Mouse (Mus musculus): ENCODE results near the gene Nkain1. TPM values are rescaled to one million over a fixed set of nuclear protein-coding genes. Genes with fewer than 3 reads are reported as not detected.

The Nkain1 gene
- polyA plus RNA-seq, 1 experiment, result 34.2 TPM

- DNase-seq (ENCODE audit: extremely low spot score in 1 of 2, low spot score in 1 of 2), result no peak
Measured at GRCm38 (mm10) chr4:130552312-130553120, 21.5 kb downstream of the Nkain1 start.

- DNase-seq (ENCODE audit: extremely low spot score in 1 of 2, low spot score in 1 of 2), result no peak
Measured at GRCm38 (mm10) chr4:130550511-130550910, 23.5 kb downstream of the Nkain1 start.

- no peak for DNase-seq (ENCODE audit: extremely low spot score in 1 of 2, low spot score in 1 of 2)
Measured at GRCm38 (mm10) chr4:130549189-130549588, 24.8 kb downstream of the Nkain1 start.

- DNase-seq (ENCODE audit: extremely low spot score in 1 of 2, low spot score in 1 of 2), result no peak
Measured at GRCm38 (mm10) chr4:130546798-130547562, 27.0 kb downstream of the Nkain1 start.

GRCm38 (mm10) chr4:130544392-130544791, 29.6 kb downstream of the Nkain1 start:
- DNase-seq (ENCODE audit: extremely low spot score in 1 of 2, low spot score in 1 of 2), result no peak

GRCm38 (mm10) chr4:130543121-130543520, 30.9 kb downstream of the Nkain1 start:
- DNase-seq (ENCODE audit: extremely low spot score in 1 of 2, low spot score in 1 of 2), result no peak

GRCm38 (mm10) chr4:130540831-130541230, 33.1 kb downstream of the Nkain1 start:
- DNase-seq (ENCODE audit: extremely low spot score in 1 of 2, low spot score in 1 of 2), result no peak

GRCm38 (mm10) chr4:130539706-130540105, 34.3 kb downstream of the Nkain1 start:
- DNase-seq (ENCODE audit: extremely low spot score in 1 of 2, low spot score in 1 of 2), result peak; percentile 17 to 47

- DNase-seq (ENCODE audit: extremely low spot score in 1 of 2, low spot score in 1 of 2), result no peak
Measured at GRCm38 (mm10) chr4:130539053-130539452, 34.9 kb downstream of the Nkain1 start.

- DNase-seq (ENCODE audit: extremely low spot score in 1 of 2, low spot score in 1 of 2), result no peak
Measured at GRCm38 (mm10) chr4:130537371-130537770, 36.6 kb downstream of the Nkain1 start.

- DNase-seq (ENCODE audit: extremely low spot score in 1 of 2, low spot score in 1 of 2), result no peak
Measured at GRCm38 (mm10) chr4:130535789-130536188, 38.2 kb downstream of the Nkain1 start.

GRCm38 (mm10) chr4:130533975-130534374, 40.0 kb downstream of the Nkain1 start:
- DNase-seq (ENCODE audit: extremely low spot score in 1 of 2, low spot score in 1 of 2), result peak; percentile 79 to 98

GRCm38 (mm10) chr4:130532347-130532746, 41.6 kb downstream of the Nkain1 start:
- no peak for DNase-seq (ENCODE audit: extremely low spot score in 1 of 2, low spot score in 1 of 2)

- peak; percentile 26 to 86 for DNase-seq (ENCODE audit: extremely low spot score in 1 of 2, low spot score in 1 of 2)
Measured at GRCm38 (mm10) chr4:130531645-130532280, 42.2 kb downstream of the Nkain1 start.

GRCm38 (mm10) chr4:130527804-130528203, 46.2 kb downstream of the Nkain1 start:
- DNase-seq (ENCODE audit: extremely low spot score in 1 of 2, low spot score in 1 of 2), result no peak

- no peak for DNase-seq (ENCODE audit: extremely low spot score in 1 of 2, low spot score in 1 of 2)
Measured at GRCm38 (mm10) chr4:130525041-130525440, 48.9 kb downstream of the Nkain1 start.

- no peak for DNase-seq (ENCODE audit: extremely low spot score in 1 of 2, low spot score in 1 of 2)
Measured at GRCm38 (mm10) chr4:130521466-130521865, 52.5 kb downstream of the Nkain1 start.

GRCm38 (mm10) chr4:130520482-130520851, 53.5 kb downstream of the Nkain1 start:
- DNase-seq (ENCODE audit: extremely low spot score in 1 of 2, low spot score in 1 of 2), result no peak

GRCm38 (mm10) chr4:130519567-130520481, 54.1 kb downstream of the Nkain1 start:
- peak; percentile 79 to 92 for DNase-seq (ENCODE audit: extremely low spot score in 1 of 2, low spot score in 1 of 2)

GRCm38 (mm10) chr4:130516490-130516889, 57.5 kb downstream of the Nkain1 start:
- DNase-seq (ENCODE audit: extremely low spot score in 1 of 2, low spot score in 1 of 2), result no peak

All from frontal cortex, adult 2 months (tissue).